Mouse (Mus musculus): ENCODE results near the gene H60b.

DNA sequence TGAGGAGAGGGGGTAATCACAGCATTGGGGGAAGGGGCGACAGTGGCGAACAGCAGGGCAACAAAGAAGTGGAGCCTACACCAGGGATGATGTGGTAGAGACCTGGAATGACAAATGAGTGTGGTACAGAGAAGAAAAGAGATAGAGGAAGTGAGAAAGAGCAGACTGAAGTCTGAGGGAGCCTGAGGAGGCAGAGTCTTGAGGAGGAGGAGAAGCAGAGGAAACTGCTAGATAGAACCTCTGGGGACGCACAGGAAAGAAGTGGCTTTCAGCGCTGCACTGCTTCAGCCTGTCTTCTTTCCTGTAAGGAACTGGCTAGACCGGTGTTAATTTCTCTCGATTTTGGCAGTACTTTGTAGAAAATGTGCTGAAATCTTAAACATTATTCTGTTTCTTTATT is 124.4 kb downstream of the H60b start:
- TF ChIP-seq POLR2A (IDR thresholded peaks at IDR 0.05; ENCODE audit: borderline replicate concordance, extremely low read depth, insufficient read depth, insufficient read length, poor library complexity, severe bottlenecking), result no peak
- no peak for TF ChIP-seq CTCF (IDR thresholded peaks at IDR 0.05; ENCODE audit: borderline replicate concordance, extremely low read depth, insufficient read depth, insufficient read length)

Measured in brain, embryonic 14.5 days (tissue).